Mouse (Mus musculus): ENCODE measurements at regions not wholly inside any gene's neighbourhood (a gene's known extent, or its start where the extent isn't known, plus 50 kb on each side); places are given as distances from the start of the nearest gene placed in this dataset.

DNA sequence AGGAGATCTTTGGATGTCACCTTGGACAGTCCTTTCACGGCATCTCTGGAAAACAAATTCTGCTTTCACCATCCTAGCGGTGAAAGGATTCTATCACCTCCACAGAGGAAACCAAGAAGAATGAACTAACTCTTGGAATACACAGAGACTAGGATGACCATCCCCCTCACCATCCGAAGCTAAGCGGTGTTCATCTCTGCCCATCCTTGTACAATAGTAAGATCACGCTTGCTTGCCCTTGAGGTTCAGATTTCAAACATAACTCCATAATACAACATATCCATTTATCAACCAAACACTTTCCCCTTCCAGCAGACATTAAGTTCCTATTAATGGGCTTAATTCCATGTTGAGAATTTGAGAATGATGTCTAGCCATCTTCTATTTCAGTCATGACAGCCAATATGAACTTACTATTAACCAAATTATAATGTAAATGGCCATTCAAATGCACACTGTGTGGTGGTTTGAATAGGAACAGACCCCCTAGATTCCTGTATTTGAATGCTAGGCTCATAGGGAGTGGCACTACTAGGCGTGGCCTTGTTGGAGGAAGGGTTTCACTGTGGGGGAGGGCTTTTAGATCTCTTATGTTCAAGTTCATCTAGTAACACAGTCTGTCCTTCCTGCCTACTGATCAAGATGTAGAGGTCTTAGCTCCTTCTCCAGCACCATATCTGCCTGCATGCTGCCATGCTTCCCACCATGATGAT lies 281.4 kb downstream of the Adamts20 start:
- no peaks in the 10 kb centered on the region for H3K36me3 ChIP-seq (ENCODE audit: control insufficient read depth, insufficient read depth, low read length)
- H3K4me2 ChIP-seq (ENCODE audit: low read depth, low read length) = no peak overlapping the region
- 91% methylated on average over 6 of the region's 6 CpGs for WGBS
- no peak overlapping the region for H3K27ac ChIP-seq (replicated peaks; ENCODE audit: low read depth, low read length)
- no peaks in the 10 kb centered on the region for H3K9me3 ChIP-seq (ENCODE audit: control insufficient read depth, low read length)
- DNase-seq (ENCODE audit: low spot score) (no peak), ATAC-seq (ENCODE audit: low read depth) (no peak)
- H3K4me3 ChIP-seq (ENCODE audit: low read depth, low read length) = no peak overlapping the region
- no peaks in the 10 kb centered on the region for H3K27me3 ChIP-seq (replicated peaks; ENCODE audit: control insufficient read depth, insufficient read depth, low read length)
- H3K9ac ChIP-seq (ENCODE audit: low read depth, low read length) = no peak overlapping the region
- H3K4me1 ChIP-seq (ENCODE audit: control insufficient read depth, insufficient read depth, low read length) = 0 out of 2 replicates have a peak, but pooled peaks cover 3% of the 10 kb centered on the region

DNA sequence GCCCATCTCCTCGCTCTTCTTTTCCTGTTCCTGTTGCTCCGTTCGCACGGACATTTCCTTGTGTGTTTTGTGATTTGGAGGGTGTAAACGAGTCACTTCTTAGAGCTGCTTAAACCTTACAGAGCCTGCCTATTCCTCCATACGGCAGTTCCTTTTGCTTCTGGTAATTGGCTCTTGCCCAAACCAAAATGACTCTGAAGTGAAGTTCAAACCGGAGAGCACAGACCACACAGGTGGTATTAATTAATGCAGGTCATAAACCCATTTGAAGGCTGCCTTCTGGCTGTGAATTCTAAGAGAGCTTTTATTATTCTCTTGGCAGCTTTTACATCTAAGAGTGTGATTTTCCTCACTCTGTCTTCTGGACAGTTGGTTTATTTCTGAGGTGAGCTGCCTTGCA lies 291.1 kb downstream of the Adamts20 start:
- no peaks in the 10 kb centered on the region for H3K36me3 ChIP-seq (ENCODE audit: control insufficient read depth, insufficient read depth, low read length)
- H3K9me3 ChIP-seq (ENCODE audit: control insufficient read depth, low read length) = 0 out of 2 replicates have a peak, but pooled peaks cover 2% of the 10 kb centered on the region
- H3K9ac ChIP-seq (ENCODE audit: low read depth, low read length) = no peak overlapping the region
- H3K4me1 ChIP-seq (ENCODE audit: control insufficient read depth, insufficient read depth, low read length) = peaks cover 6% of the 10 kb centered on the region; the same call in 1 of the 2 replicates
- 52% methylated on average over 7 of the region's 7 CpGs for WGBS
- DNase-seq (ENCODE audit: low spot score) = peak; percentile 54
- H3K4me3 ChIP-seq (ENCODE audit: low read depth, low read length) = no peak overlapping the region
- H3K27me3 ChIP-seq (replicated peaks; ENCODE audit: control insufficient read depth, insufficient read depth, low read length) = no peaks in the 10 kb centered on the region
- no peak for ATAC-seq (ENCODE audit: low read depth)
- no peak overlapping the region for H3K27ac ChIP-seq (replicated peaks; ENCODE audit: low read depth, low read length)
- H3K4me2 ChIP-seq (ENCODE audit: low read depth, low read length) = no peak overlapping the region

- Histone ChIP-seq H3K4me3 (ENCODE audit: low read depth, low read length) (no peak overlapping the region), H3K4me2 (ENCODE audit: low read depth, low read length) (no peak overlapping the region), H3K27ac (replicated peaks; ENCODE audit: low read depth, low read length) (no peak overlapping the region), H3K27me3 (replicated peaks; ENCODE audit: control insufficient read depth, insufficient read depth, low read length) (no peaks in the 10 kb centered on the region), H3K36me3 (ENCODE audit: control insufficient read depth, insufficient read depth, low read length) (no peaks in the 10 kb centered on the region), H3K9ac (ENCODE audit: low read depth, low read length) (no peak overlapping the region), H3K9me3 (ENCODE audit: control insufficient read depth, low read length) (0 out of 2 replicates have a peak, but pooled peaks cover 6% of the 10 kb centered on the region), H3K4me1 (ENCODE audit: control insufficient read depth, insufficient read depth, low read length) (no peaks in the 10 kb centered on the region)
- ATAC-seq (ENCODE audit: low read depth) (no peak), DNase-seq (ENCODE audit: low spot score) (no peak)
- WGBS = 87% methylated on average over 4 of the region's 4 CpGs
Observed at GRCm38 (mm10) chr15:94160806-94161205, 304.4 kb downstream of the Adamts20 start.

DNA sequence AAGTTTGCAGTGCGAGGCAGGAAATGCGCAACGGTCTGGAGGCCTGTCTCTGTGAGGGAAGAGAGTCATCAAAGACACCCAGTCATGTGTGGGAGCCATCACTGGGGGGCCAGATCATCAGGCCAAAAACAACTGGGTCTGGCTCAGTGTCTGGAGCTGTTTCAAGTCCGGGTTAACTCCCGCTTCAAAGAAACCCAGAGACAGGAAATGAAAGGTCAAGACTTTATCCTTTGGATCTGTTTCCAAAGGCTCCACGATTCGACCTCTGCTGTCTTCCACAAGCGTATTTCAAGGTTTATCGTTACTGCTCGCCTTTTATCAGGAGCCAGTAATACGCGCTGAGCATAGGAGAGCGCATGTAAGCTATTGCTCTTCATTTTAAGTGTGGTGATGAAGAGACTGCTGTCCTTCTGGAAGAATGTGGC lies 325.7 kb downstream of the Adamts20 start:
- H3K27me3 ChIP-seq (replicated peaks; ENCODE audit: control insufficient read depth, insufficient read depth, low read length) = no peaks in the 10 kb centered on the region
- H3K27ac ChIP-seq (replicated peaks; ENCODE audit: low read depth, low read length) = no peak overlapping the region
- H3K9ac ChIP-seq (ENCODE audit: low read depth, low read length) = no peak overlapping the region
- 0 out of 2 replicates have a peak overlapping the region, but pooled peaks have one; percentile 16 for H3K4me2 ChIP-seq (ENCODE audit: low read depth, low read length)
- no peaks in the 10 kb centered on the region for H3K9me3 ChIP-seq (ENCODE audit: control insufficient read depth, low read length)
- no peaks in the 10 kb centered on the region; the same call in 1 of the 2 replicates for H3K4me1 ChIP-seq (ENCODE audit: control insufficient read depth, insufficient read depth, low read length)
- 28% methylated on average over 13 of the region's 13 CpGs for WGBS
- H3K36me3 ChIP-seq (ENCODE audit: control insufficient read depth, insufficient read depth, low read length) = no peaks in the 10 kb centered on the region
- DNase-seq (ENCODE audit: low spot score) = peak; percentile 47
- no peak for ATAC-seq (ENCODE audit: low read depth)
- no peak overlapping the region for H3K4me3 ChIP-seq (ENCODE audit: low read depth, low read length)

- Histone ChIP-seq H3K4me1 (ENCODE audit: control insufficient read depth, insufficient read depth, low read length) (no peaks in the 10 kb centered on the region; the same call in 1 of the 2 replicates), H3K27ac (replicated peaks; ENCODE audit: low read depth, low read length) (no peak overlapping the region), H3K9me3 (ENCODE audit: control insufficient read depth, low read length) (0 out of 2 replicates have a peak, but pooled peaks cover 6% of the 10 kb centered on the region), H3K4me2 (ENCODE audit: low read depth, low read length) (no peak overlapping the region), H3K9ac (ENCODE audit: low read depth, low read length) (no peak overlapping the region), H3K27me3 (replicated peaks; ENCODE audit: control insufficient read depth, insufficient read depth, low read length) (no peaks in the 10 kb centered on the region), H3K36me3 (ENCODE audit: control insufficient read depth, insufficient read depth, low read length) (no peaks in the 10 kb centered on the region), H3K4me3 (ENCODE audit: low read depth, low read length) (no peak overlapping the region)
- WGBS = 79% methylated on average over 27 of the region's 27 CpGs
- DNase-seq (ENCODE audit: low spot score) (no peak), ATAC-seq (ENCODE audit: low read depth) (no peak)
Observed at GRCm38 (mm10) chr15:94137159-94137952, 327.9 kb downstream of the Adamts20 start.

- Histone ChIP-seq H3K9me3 (ENCODE audit: control insufficient read depth, low read length) (peaks cover 8% of the 10 kb centered on the region; the same call in 1 of the 2 replicates), H3K9ac (ENCODE audit: low read depth, low read length) (no peak overlapping the region), H3K4me3 (ENCODE audit: low read depth, low read length) (no peak overlapping the region), H3K4me1 (ENCODE audit: control insufficient read depth, insufficient read depth, low read length) (no peaks in the 10 kb centered on the region), H3K4me2 (ENCODE audit: low read depth, low read length) (no peak overlapping the region), H3K27me3 (replicated peaks; ENCODE audit: control insufficient read depth, insufficient read depth, low read length) (no peaks in the 10 kb centered on the region), H3K27ac (replicated peaks; ENCODE audit: low read depth, low read length) (no peak overlapping the region), H3K36me3 (ENCODE audit: control insufficient read depth, insufficient read depth, low read length) (no peaks in the 10 kb centered on the region)
- ATAC-seq (ENCODE audit: low read depth) = no peak
- 80% methylated on average over 5 of the region's 5 CpGs for WGBS
- DNase-seq (ENCODE audit: low spot score) = peak; percentile 38
Observed at GRCm38 (mm10) chr15:94112801-94113200, 352.4 kb downstream of the Adamts20 start.

DNA sequence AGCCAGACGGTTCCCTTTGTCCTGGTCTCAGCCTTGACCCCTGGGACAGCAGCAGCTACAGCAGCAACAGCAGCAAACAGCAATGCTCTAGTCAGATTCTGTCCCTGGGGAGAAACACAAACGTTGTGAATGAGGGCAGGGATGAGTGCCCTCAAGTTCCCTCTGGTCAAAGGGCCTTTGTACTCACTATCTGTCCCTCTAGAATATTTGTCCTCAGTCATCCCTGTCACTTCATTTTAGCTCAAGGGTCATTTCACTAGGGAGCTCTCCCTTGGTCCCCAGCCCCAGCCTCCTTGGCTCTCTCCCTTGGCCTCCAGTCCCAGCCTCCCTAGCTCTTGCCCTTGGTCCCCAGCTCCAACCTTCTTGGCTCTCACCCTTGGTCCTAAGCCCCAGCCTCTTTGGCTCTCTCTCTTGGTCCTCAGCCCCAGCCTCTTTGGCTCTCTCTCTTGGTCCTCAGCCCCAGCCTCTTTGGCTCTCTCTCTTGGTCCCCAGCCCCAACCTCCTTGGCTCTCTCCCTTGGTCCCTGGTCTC lies 358.0 kb downstream of the Adamts20 start:
- Histone ChIP-seq H3K27ac (replicated peaks; ENCODE audit: low read depth, low read length) (no peak overlapping the region), H3K9ac (ENCODE audit: low read depth, low read length) (no peak overlapping the region), H3K36me3 (ENCODE audit: control insufficient read depth, insufficient read depth, low read length) (no peaks in the 10 kb centered on the region), H3K27me3 (replicated peaks; ENCODE audit: control insufficient read depth, insufficient read depth, low read length) (no peaks in the 10 kb centered on the region), H3K4me1 (ENCODE audit: control insufficient read depth, insufficient read depth, low read length) (no peaks in the 10 kb centered on the region), H3K4me2 (ENCODE audit: low read depth, low read length) (no peak overlapping the region), H3K4me3 (ENCODE audit: low read depth, low read length) (no peak overlapping the region), H3K9me3 (ENCODE audit: control insufficient read depth, low read length) (no peaks in the 10 kb centered on the region)
- DNase-seq (ENCODE audit: low spot score) (no peak), ATAC-seq (ENCODE audit: low read depth) (no peak)
- WGBS = 36% methylated on average over 2 of the region's 2 CpGs

- DNase-seq (ENCODE audit: low spot score) = no peak
- no peaks in the 10 kb centered on the region for H3K9me3 ChIP-seq (ENCODE audit: control insufficient read depth, low read length)
- H3K27ac ChIP-seq (replicated peaks; ENCODE audit: low read depth, low read length) = no peak overlapping the region
- no peak for ATAC-seq (ENCODE audit: low read depth)
- H3K36me3 ChIP-seq (ENCODE audit: control insufficient read depth, insufficient read depth, low read length) = no peaks in the 10 kb centered on the region
- H3K9ac ChIP-seq (ENCODE audit: low read depth, low read length) = no peak overlapping the region
- no peak overlapping the region for H3K4me3 ChIP-seq (ENCODE audit: low read depth, low read length)
- 78% methylated on average over 5 of the region's 5 CpGs for WGBS
- H3K4me1 ChIP-seq (ENCODE audit: control insufficient read depth, insufficient read depth, low read length) = no peaks in the 10 kb centered on the region
- no peaks in the 10 kb centered on the region for H3K27me3 ChIP-seq (replicated peaks; ENCODE audit: control insufficient read depth, insufficient read depth, low read length)
- no peak overlapping the region for H3K4me2 ChIP-seq (ENCODE audit: low read depth, low read length)
Observed at GRCm38 (mm10) chr15:94090644-94091043, 374.6 kb downstream of the Adamts20 start.
